Comparison of ENCODE assay signal across 14 mouse cellular contexts in genomic region chr2:140475770-140476169, GRCm38 (mm10).
"Had no signal": no experiment of that assay in that cellular context is flagged by ENCODE, and none has a peak within 500 bp of the region (broad histone marks: within the 10 kb centered on the region; RNA-seq: fewer than 3 reads in every experiment).

No protein-coding gene starts in this region.

- DNase-seq: kidney, adult 18-20 months; kidney, adult 9 months; kidney, postnatal 14 days; kidney, postnatal 4 days; layer of hippocampus, postnatal 36 days; liver; lung, adult 18-20 months; lung, postnatal 10 days; lung, postnatal 36 days; midbrain, embryonic 14.5 days; right cerebral cortex, postnatal 4 days; thymus, adult 2 months; thymus, postnatal 14 days; thymus, postnatal 4 days had no signal
